Mouse (Mus musculus) CH12.LX (cell line): Measurements from ENCODE around the gene Adgrg1. TPM values are rescaled to one million over a fixed set of nuclear protein-coding genes. Genes with fewer than 3 reads are reported as not detected.

Experiments
- DNase-seq: peaks from one replicate; pipeline ENCODE4 v3.0.0-alpha.2; 2013; ENCODE audit errors: extremely low read depth
- H3K27ac ChIP-seq: 2 replicates; pipeline ENCODE4 v1.5.1; 2012; ENCODE audit warnings: low read depth, mild to moderate bottlenecking, control low read depth, moderate library complexity; ENCODE audit not compliant: insufficient read depth
- H3K27me3 ChIP-seq: replicated peaks from 2 replicates; pipeline ENCODE3; 2012; ENCODE audit warnings: inconsistent platforms
- H3K36me3 ChIP-seq, 2 experiments: replicated peaks in 1 of 2; 2 replicates each; pipeline versions ENCODE3 to v1.6.1; 2012; ENCODE audit warnings: inconsistent platforms in 1 of 2, low read length in 1 of 2, mild to moderate bottlenecking in 1 of 2, mixed read lengths in 1 of 2, moderate library complexity in 1 of 2; ENCODE audit not compliant: control insufficient read depth in 1 of 2, insufficient read depth in 1 of 2
- H3K4me1 ChIP-seq, 2 experiments: 2 replicates each; pipeline ENCODE4 v1.6.1; 2012; ENCODE audit warnings: inconsistent platforms in 1 of 2, moderate library complexity in 1 of 2; ENCODE audit not compliant: insufficient read depth in 2 of 2, control insufficient read depth in 1 of 2
- H3K4me2 ChIP-seq: 2 replicates; pipeline ENCODE4 v1.6.1; 2012; ENCODE audit warnings: low read depth, mild to moderate bottlenecking, control low read depth; ENCODE audit not compliant: poor library complexity, insufficient read depth, severe bottlenecking
- H3K4me3 ChIP-seq, 3 experiments: fragments of 150-350 bp in 1 of 3; sonication (generic) in 1 of 3; replicated peaks in 1 of 3; 2 replicates each; pipeline versions ENCODE3 to v1.5.1; 2011 to 2012; ENCODE audit warnings: low read depth in 2 of 3, low read length in 2 of 3, mild to moderate bottlenecking in 2 of 3, moderate library complexity in 2 of 3, control low read depth in 1 of 3, improper control_type of control experiment in 1 of 3, inconsistent platforms in 1 of 3, mixed read lengths in 1 of 3; ENCODE audit not compliant: poor library complexity in 1 of 3
- H3K79me2 ChIP-seq: replicated peaks from 2 replicates; pipeline ENCODE4 v1.6.1; 2012; ENCODE audit warnings: mild to moderate bottlenecking, moderate library complexity; ENCODE audit not compliant: control insufficient read depth, poor library complexity, insufficient read depth, severe bottlenecking; ENCODE audit errors: extremely low read depth
- H3K9ac ChIP-seq: 2 replicates; pipeline ENCODE4 v1.6.1; 2012; ENCODE audit warnings: low read depth, mild to moderate bottlenecking, control low read depth, moderate library complexity; ENCODE audit not compliant: insufficient read depth
- H3K9me3 ChIP-seq: replicated peaks from 2 replicates; pipeline ENCODE3; 2012; ENCODE audit warnings: low read length, inconsistent platforms, mixed read lengths
- BHLHE40 ChIP-seq: IDR thresholded peaks from 2 replicates; pipeline ENCODE4 v1.6.1; 2011; ENCODE audit warnings: mild to moderate bottlenecking, low read depth, low read length, improper control_type of control experiment
- CTCF ChIP-seq, 2 experiments: IDR thresholded peaks in 1 of 2; conservative IDR thresholded peaks in 1 of 2; 2 replicates each; pipeline ENCODE4 v1.5.1; 2011 to 2012; ENCODE audit warnings: low read depth in 2 of 2, low read length in 2 of 2, improper control_type of control experiment in 1 of 2, inconsistent platforms in 1 of 2, mild to moderate bottlenecking in 1 of 2, moderate library complexity in 1 of 2
- E2F4 ChIP-seq: IDR thresholded peaks from 2 replicates; pipeline ENCODE4 v1.6.1; 2011; ENCODE audit warnings: low read depth, low read length, improper control_type of control experiment; ENCODE audit not compliant: insufficient replicate concordance
- GABPA ChIP-seq: IDR thresholded peaks from 2 replicates; pipeline ENCODE4 v1.6.1; 2012; ENCODE audit warnings: low read depth, low read length, improper control_type of control experiment, inconsistent platforms; ENCODE audit not compliant: insufficient replicate concordance
- JUND ChIP-seq: conservative IDR thresholded peaks from 2 replicates; pipeline ENCODE4 v1.6.1; 2011; ENCODE audit warnings: low read depth, low read length, improper control_type of control experiment
- KAT2A ChIP-seq: IDR thresholded peaks from 2 replicates; pipeline ENCODE4 v1.6.1; 2012; ENCODE audit warnings: low read length, improper control_type of control experiment, inconsistent platforms; ENCODE audit not compliant: insufficient replicate concordance
- MEF2A ChIP-seq: IDR thresholded peaks from 2 replicates; pipeline ENCODE4 v1.6.1; 2014; ENCODE audit warnings: low read depth, mild to moderate bottlenecking, inconsistent platforms, low read length, improper control_type of control experiment, borderline replicate concordance
- MXI1 ChIP-seq: IDR thresholded peaks from 2 replicates; pipeline ENCODE4 v1.6.1; 2011; ENCODE audit warnings: mild to moderate bottlenecking, low read depth, low read length, improper control_type of control experiment
- NELFE ChIP-seq: IDR thresholded peaks from 2 replicates; pipeline ENCODE4 v1.6.1; 2011; ENCODE audit warnings: low read depth, low read length, improper control_type of control experiment
- NRF1 ChIP-seq: IDR thresholded peaks from 2 replicates; pipeline ENCODE4 v1.6.1; 2014; ENCODE audit warnings: low read depth, mild to moderate bottlenecking, inconsistent platforms, low read length, improper control_type of control experiment, moderate library complexity
- PAX5 ChIP-seq: IDR thresholded peaks from 2 replicates; pipeline ENCODE4 v1.6.1; 2012; ENCODE audit warnings: low read length, inconsistent platforms, mixed read lengths
- SMC3 ChIP-seq: IDR thresholded peaks from 2 replicates; pipeline ENCODE4 v1.6.1; 2011; ENCODE audit warnings: low read depth, low read length, improper control_type of control experiment
- USF1 ChIP-seq: IDR thresholded peaks from 2 replicates; pipeline ENCODE4 v1.6.1; 2014; ENCODE audit warnings: low read depth, mild to moderate bottlenecking, inconsistent platforms, low read length, improper control_type of control experiment
- ZC3H11A ChIP-seq: IDR thresholded peaks from 2 replicates; pipeline ENCODE4 v1.6.1; 2012; ENCODE audit warnings: low read depth, mild to moderate bottlenecking, inconsistent platforms, low read length, improper control_type of control experiment
- ZMIZ1 ChIP-seq: IDR thresholded peaks from 2 replicates; pipeline ENCODE4 v1.6.1; 2012; ENCODE audit warnings: low read depth, mild to moderate bottlenecking, inconsistent platforms, low read length, improper control_type of control experiment
- dilution Hi-C: fragments of 300-500 bp; cut with MboI; formaldehyde crosslinking; loops from 2 replicates; pipeline ENCODE4 v1.14.3; 2020; ENCODE audit warnings: low sequenced_read_pairs; ENCODE audit not compliant: extremely low pct_unique_long_range_greater_than_20kb, extremely low pct_ligation_motif_present
- in situ Hi-C: fragments of 300-500 bp; cut with MboI; formaldehyde crosslinking; loops from 3 replicates; pipeline ENCODE4 v1.14.3; 2019; ENCODE audit warnings: low sequenced_read_pairs, low pct_ligation_motif_present, low pct_unique_long_range_greater_than_20kb, mixed read lengths
- polyA plus RNA-seq: library from polyadenylated mRNA; unstranded; fragments of >175 nt; gene quantifications from 2 replicates; pipeline ENCODE4 v1.2.1, GENCODE M21; 2012; ENCODE audit warnings: low read depth; ENCODE audit not compliant: insufficient read length
- total RNA-seq, 2 experiments: library from RNA; depleted of rRNA; stranded (reverse); fragments of 300-350 nt in 1 of 2; fragments of >200 nt in 1 of 2; gene quantifications; 2 replicates each; pipeline ENCODE4 v1.2.3; 2012 to 2014

The Adgrg1 gene
- total and polyA plus RNA-seq, 3 experiments: 0.42 to 2.5 (median 1.2) TPM

DNA sequence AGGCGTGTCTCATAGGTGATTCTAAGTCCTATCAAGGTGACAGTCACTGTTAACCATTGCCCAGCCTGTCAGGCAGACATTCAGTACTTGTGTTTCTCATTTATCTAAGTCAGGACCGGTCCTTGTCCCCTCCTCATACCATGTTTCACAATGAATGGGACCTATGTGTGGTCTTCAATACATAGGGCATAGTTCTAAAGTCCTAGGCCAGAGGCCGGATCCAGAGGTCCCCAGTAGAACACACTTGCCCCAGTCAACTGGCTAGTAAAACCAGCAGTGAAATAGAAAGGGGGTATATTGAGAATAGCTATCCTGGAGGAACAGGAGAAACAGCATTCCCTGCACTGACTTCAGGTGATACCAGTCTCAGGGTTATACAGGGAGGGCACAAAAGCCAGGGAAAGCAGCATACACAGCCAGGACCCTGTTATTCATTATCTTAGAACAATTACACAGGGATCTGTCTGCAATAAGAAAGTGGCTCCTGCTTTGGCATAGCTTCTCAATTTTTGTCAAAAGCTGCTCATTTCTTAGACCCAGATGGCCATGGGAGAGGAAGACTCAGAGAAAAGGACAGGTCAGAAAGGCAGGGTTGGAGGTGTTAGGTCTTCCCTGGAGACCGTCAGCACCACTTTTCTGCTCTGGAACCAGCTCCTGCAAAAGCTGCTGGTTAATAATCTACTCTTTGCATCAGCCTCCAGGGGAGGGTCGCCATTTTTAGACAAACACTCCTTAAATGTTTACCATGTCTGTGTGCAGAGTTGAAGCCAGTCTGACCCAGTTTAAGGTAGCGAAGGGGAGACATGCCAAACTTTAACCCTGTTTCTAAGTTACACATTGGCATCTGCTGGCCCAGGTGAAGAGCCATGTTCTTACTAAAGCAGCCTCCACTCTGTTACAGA is 67.6 kb downstream of the Adgrg1 start:
- H3K4me3 ChIP-seq: no peak overlapping the region
- in situ Hi-C loops (no loop called here), dilution Hi-C loops (no loop called here)
- H3K9ac ChIP-seq: no peak overlapping the region
- H3K4me1 ChIP-seq: peaks cover 9 to 10% of the 10 kb centered on the region in 2 experiments
- no peak overlapping the region for H3K27ac ChIP-seq
- TF ChIP-seq KAT2A (no peak), BHLHE40 (no peak), ZC3H11A (no peak), PAX5 (no peak), MXI1 (no peak), JUND (no peak), NELFE (no peak), CTCF (conservative IDR thresholded peaks at IDR 0.05 in 1 of 2, IDR thresholded peaks at IDR 0.05 in 1 of 2; ENCODE audit: low read depth in 2 of 2, low read length in 2 of 2) (no peak), USF1 (no peak), MEF2A (no peak)
- no peaks in the 10 kb centered on the region for H3K9me3 ChIP-seq
- no peak for DNase-seq
- no peaks in the 10 kb centered on the region for H3K36me3 ChIP-seq
- H3K79me2 ChIP-seq: no peaks in the 10 kb centered on the region
- H3K4me2 ChIP-seq: no peak overlapping the region
- peaks cover 29% of the 10 kb centered on the region for H3K27me3 ChIP-seq

DNA sequence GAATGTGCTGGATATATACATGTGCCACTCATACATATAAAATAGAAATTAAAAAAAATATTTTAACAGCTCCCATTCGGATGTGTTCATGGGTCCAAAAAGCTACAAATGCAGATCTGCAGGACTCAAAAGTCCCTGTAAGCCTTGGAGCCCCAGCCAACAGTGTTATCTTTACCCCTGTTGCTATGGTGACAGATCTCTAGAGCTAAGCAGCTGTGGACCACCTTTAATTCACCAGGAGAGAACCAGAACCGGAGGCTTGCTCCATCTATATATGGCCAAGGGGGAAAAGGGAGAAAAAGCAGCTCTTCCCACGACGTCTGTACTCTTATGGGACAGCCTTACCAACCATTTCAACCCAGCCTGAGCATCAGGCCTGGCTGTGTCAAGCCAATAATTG is 70.3 kb downstream of the Adgrg1 start:
- H3K4me1 ChIP-seq: 0 out of 4 replicates have a peak, but pooled peaks cover 0 to 2% of the 10 kb centered on the region in 2 experiments
- no peak for TF ChIP-seq ZMIZ1
- TF ChIP-seq NRF1: no peak
- no peak for TF ChIP-seq E2F4
- TF ChIP-seq GABPA: no peak
- no peak for TF ChIP-seq SMC3

More for the DNA sequence above, 70.3 kb downstream of the Adgrg1 start:
- peaks cover 45% of the 10 kb centered on the region for H3K27me3 ChIP-seq
- H3K4me3 ChIP-seq: no peak overlapping the region
- no peak overlapping the region for H3K4me2 ChIP-seq
- no peaks in the 10 kb centered on the region for H3K79me2 ChIP-seq
- in situ Hi-C loops (no loop called here), dilution Hi-C loops (no loop called here)
- no peaks in the 10 kb centered on the region for H3K36me3 ChIP-seq
- no peaks in the 10 kb centered on the region for H3K9me3 ChIP-seq
- no peak for DNase-seq
- H3K9ac ChIP-seq: no peak overlapping the region
- H3K27ac ChIP-seq: no peak overlapping the region
